Mouse (Mus musculus): Measurements from ENCODE around the gene Fez1. TPM values are rescaled to one million over a fixed set of nuclear protein-coding genes. Genes with fewer than 3 reads are reported as not detected.

Fez1 gene
- 1 to 10 TPM; 1.0 to 1.7 TPM for total RNA-seq (2021)

DNA sequence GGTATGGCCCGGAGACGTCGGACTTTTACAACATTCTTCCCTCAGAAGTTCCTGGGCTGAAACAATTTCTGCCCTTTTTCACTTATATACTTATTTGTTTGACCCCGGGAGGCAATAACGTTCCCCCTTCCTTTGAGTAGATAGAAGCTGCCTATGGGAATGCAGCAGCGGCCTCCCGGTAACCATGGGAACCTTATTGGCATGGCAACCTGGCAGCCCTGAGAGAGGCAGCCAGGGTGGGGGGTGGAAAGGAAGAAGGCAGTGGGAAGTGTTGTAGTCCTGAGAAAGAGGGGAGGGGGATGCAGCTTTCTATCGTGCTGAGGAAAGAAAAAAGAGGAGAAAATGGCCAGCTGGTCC lies at the start of gene Fez1:
TSS of gene Fez1 (plus strand) at position 221 of the 357 bp plus-strand sequence.
- intact Hi-C loops (cut with DNase I), result no loop called here
- DNase-seq, result no peak

DNA sequence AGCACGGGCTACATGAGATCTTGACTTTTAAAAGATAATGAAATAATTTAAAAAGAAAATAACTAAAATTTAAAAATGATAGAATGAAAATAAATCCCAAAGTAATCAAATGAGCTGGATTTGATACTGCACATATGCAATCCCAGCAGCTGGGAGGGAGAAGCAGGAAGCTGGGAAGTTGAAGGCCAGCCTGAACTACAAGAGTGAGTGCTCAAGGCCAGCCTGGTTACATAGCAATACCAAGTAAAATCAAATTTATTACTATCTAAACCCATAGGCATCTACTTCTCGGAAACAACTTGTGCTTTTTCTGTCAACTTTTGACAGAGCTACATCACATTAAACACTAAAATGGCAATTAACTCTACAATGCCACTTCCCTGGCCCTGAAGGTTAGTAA lies 37.7 kb upstream of the Fez1 start:
- intact Hi-C loops (cut with DNase I), result no loop called here
- no peak for DNase-seq

GRCm38 (mm10) chr9:36792191-36792590 lies 29.5 kb upstream of the Fez1 start:
- intact Hi-C loops (cut with DNase I), result no loop called here
- DNase-seq, result no peak

GRCm38 (mm10) chr9:36794487-36794886 lies 27.2 kb upstream of the Fez1 start:
- no peak for DNase-seq
- intact Hi-C loops (cut with DNase I), result no loop called here

GRCm38 (mm10) chr9:36795556-36795955 lies 26.1 kb upstream of the Fez1 start:
- no peak for DNase-seq
- intact Hi-C loops (cut with DNase I), result no loop called here

GRCm38 (mm10) chr9:36796224-36796623 lies 25.4 kb upstream of the Fez1 start:
- DNase-seq, result no peak
- intact Hi-C loops (cut with DNase I), result loop anchor here (2.0 kb wide), 1 partner anchor 29 kb away; the partner anchor contains the start of gene Stt3a

GRCm38 (mm10) chr9:36796781-36797555 lies 24.7 kb upstream of the Fez1 start, which contains the start of gene Ei24:
Gene Ei24, minus strand, starts transcription at chr9:36797393.
- DNase-seq, result peak; percentile 96 to 97
- intact Hi-C loops (cut with DNase I), result loop anchor here (2.0 kb wide), 1 partner anchor 30 kb away; the partner anchor contains the start of gene Stt3a

DNA sequence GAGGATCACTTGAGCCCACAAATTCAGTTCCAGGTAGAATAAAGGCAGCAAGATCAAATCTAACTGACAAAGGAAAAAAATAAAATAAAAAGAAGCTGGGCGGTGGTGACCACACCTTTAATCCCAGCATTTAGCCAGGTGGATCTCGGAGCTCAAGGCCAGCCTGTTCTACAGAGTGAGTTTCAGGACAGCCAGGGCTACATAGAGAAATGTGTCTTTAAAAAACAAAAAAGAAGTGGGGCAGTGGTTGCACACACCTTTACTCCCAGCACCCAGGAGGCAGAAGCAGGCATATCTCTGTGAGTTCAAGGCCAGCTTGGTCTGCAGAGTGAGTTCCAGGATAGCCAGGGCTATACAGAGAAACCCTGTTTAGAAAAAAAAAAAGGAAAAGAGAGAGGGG lies 19.7 kb upstream of the Fez1 start:
- DNase-seq, result no peak
- intact Hi-C loops (cut with DNase I), result no loop called here

DNA sequence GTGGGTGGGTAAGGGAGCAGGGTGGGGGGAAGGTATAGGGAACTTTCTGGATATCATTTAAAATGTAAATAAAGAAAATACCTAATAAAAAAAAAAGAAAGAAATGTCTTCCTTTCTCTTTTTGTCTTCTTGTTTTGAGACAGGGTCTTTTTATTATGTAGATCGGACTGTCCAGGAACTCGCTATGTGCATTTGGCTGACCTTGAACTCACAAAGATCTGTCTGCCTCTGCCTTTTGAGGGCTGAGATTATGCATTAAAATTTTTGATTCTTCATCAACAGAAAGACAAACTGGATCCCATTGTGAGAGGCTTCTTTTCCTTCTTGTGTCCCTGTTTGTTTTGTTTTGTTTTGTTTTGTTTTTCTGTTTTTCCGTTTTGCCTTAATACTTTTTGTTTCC lies 18.7 kb upstream of the Fez1 start:
- intact Hi-C loops (cut with DNase I), result no loop called here
- no peak for DNase-seq

- intact Hi-C loops (cut with DNase I), result no loop called here
- DNase-seq, result no peak
Measured at GRCm38 (mm10) chr9:36803386-36803785, 18.3 kb upstream of the Fez1 start.

DNA sequence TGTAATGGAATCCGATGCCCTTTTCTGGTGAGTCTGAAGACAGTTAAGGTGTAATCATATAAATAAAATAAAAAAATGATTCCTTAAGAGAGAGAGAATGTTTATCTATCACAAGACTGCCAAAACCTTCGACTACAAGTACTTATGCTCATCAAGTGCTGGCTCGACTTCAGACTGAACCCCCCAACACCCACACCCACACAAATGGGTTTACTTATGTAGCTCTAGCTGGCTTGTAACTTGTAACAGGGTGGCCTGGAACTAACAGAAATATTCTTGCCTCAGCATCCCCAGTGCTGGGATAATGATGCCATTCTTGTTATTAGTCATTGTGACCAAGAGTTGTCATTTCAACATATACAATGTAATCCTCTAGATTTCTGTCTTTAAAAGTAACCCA lies 17.7 kb upstream of the Fez1 start:
- intact Hi-C loops (cut with DNase I), result no loop called here

GRCm38 (mm10) chr9:36805256-36805975 lies 16.2 kb upstream of the Fez1 start:
- DNase-seq, result no peak
- intact Hi-C loops (cut with DNase I), result no loop called here

More for the DNA sequence above, 17.7 kb upstream of the Fez1 start:
- no peak for DNase-seq

DNA sequence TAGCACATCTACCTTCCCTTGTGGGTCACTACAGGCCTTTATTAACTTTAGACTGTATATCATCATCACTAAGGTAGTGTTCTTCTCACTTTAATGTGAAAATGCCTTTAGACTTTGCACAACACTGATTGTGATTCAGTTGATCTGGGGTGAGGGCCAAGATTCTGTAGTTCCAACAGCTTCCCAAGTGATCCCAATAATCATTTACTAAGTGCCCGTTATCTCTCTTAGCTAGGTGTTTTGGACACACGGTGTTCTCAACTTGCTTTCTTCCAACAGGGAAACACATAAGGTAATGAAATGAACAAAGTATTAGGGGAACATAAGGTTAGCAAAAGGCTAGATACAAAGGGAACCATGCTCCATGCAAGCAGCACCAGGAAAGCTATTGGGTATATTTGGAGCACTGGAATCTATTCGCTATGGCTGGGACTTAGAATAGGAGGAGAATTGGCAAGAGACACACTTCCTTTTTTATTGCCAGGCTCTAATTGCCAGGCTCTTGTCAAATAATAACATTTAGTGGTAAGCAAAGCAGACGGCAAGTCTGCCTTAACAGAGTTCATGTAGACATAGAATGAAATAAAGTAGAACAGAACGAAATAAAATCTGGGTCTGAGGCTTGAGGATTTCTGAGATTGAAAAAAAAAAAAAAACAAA lies 13.4 kb upstream of the Fez1 start:
- intact Hi-C loops (cut with DNase I), result no loop called here

GRCm38 (mm10) chr9:36814486-36814885 lies 7.2 kb upstream of the Fez1 start:
- intact Hi-C loops (cut with DNase I), result no loop called here
- DNase-seq, result no peak

More for the DNA sequence above, 13.4 kb upstream of the Fez1 start:
- DNase-seq, result no peak

DNA sequence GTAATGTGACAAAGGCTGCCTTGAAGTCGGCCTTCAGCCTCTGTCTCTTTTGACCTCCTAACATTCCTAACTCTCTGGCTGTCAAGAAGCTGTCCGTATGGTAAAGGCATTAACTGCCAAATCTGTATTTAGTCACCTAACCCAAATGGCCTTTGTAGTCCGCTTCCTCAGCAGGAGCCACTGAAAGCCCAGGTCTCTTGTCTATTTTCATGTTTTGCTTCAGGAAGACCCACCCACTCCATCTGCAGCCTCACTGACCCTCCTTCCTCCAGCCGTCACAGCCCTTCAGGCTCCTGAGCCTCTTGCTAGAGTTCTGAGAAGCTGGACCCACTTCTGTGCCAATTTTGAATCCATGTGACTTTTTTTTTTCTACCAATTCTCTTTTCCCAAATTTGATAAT lies 2.8 kb upstream of the Fez1 start:
- no peak for DNase-seq

GRCm38 (mm10) chr9:36820969-36821643 lies 558 bp upstream of the Fez1 start:
- intact Hi-C loops (cut with DNase I), result no loop called here
- no peak for DNase-seq

More for the DNA sequence above, 2.8 kb upstream of the Fez1 start:
- intact Hi-C loops (cut with DNase I), result no loop called here

DNA sequence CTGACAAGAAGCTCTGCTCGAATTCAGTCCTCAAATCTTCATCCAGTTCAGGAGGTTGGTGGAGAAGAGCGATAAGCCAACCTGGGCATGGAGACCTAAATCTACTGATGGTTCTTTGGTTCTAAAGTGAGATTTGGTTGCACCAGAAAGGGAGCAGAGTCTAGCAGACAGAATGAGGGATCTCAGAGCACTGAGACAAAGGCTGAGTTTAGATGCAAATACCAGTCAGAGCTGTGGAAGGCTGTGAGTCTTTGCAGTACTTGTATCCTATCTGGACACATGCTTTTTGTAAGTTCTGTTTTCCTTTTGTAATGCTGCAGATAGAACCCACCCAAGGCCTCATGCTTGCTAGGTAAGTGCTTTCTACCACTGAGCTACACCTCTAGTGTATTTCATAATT lies 360 bp downstream of the Fez1 start:
- intact Hi-C loops (cut with DNase I), result no loop called here
- DNase-seq, result no peak

DNA sequence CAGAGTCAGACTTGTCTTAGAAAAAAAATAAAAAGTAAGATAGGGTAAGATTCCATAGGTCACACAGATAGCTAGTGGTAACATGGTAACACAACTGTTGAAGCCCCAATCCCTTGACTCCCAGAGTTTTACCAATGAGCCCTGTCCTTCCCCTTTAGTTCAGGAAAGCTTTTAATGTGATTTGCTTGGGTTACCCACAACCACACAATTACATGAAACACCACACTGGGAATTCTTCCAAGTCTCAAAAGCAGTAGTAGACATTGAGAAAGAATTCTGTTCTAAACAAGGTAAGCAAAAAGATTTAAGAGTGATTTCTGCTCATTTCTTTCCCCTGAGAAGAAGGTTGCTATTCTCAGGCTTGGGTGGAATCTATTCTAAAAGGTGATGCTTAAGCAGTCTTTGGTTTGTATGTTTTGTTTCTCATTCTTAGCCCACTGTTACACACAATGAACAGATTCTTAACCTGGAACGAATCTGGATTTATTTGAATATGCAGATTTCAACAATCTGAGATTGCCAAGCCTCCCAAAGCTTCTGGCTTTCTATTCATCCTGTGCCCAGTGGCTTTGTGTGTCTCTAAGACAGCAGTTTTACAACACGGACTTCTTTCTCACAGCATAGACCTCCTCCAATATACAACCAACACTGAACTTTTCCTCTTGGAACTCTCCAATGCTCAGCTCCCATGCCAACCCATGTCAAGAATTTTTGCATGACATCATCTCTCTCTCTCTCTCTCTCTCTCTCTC lies 5.1 kb downstream of the Fez1 start:
- intact Hi-C loops (cut with DNase I), result no loop called here
- DNase-seq, result no peak

- intact Hi-C loops (cut with DNase I), result no loop called here
Measured at GRCm38 (mm10) chr9:36831401-36831800, 9.7 kb downstream of the Fez1 start.

GRCm38 (mm10) chr9:36832529-36832928 lies 10.9 kb downstream of the Fez1 start:
- DNase-seq, result peak; percentile 52 to 56
- intact Hi-C loops (cut with DNase I), result no loop called here

More at GRCm38 (mm10) chr9:36831401-36831800, 9.7 kb downstream of the Fez1 start:
- no peak for DNase-seq
